Mouse (Mus musculus) ES-E14 (cell line): Measurements from ENCODE around the gene 4933428G20Rik.

Experiments used
- CHD2 ChIP-seq: IDR thresholded peaks from 2 replicates; pipeline ENCODE4 v1.6.1; 2014; ENCODE audit warnings: mild to moderate bottlenecking, low read depth, low read length, inconsistent platforms
- HCFC1 ChIP-seq: IDR thresholded peaks from 2 replicates; pipeline ENCODE4 v1.6.1; 2012; ENCODE audit warnings: low read length, inconsistent platforms, borderline replicate concordance; ENCODE audit not compliant: insufficient read depth
- MAFK ChIP-seq: IDR thresholded peaks from 2 replicates; pipeline ENCODE4 v1.6.1; 2014; ENCODE audit warnings: mild to moderate bottlenecking, low read depth, low read length, inconsistent platforms; ENCODE audit not compliant: insufficient read depth
- ZC3H11A ChIP-seq: IDR thresholded peaks from 2 replicates; pipeline ENCODE4 v1.6.1; 2012; ENCODE audit warnings: low read depth, mild to moderate bottlenecking, inconsistent platforms, low read length, borderline replicate concordance
- ZNF384 ChIP-seq: IDR thresholded peaks from 2 replicates; pipeline ENCODE4 v1.6.1; 2012; ENCODE audit warnings: low read depth, low read length, inconsistent platforms

DNA sequence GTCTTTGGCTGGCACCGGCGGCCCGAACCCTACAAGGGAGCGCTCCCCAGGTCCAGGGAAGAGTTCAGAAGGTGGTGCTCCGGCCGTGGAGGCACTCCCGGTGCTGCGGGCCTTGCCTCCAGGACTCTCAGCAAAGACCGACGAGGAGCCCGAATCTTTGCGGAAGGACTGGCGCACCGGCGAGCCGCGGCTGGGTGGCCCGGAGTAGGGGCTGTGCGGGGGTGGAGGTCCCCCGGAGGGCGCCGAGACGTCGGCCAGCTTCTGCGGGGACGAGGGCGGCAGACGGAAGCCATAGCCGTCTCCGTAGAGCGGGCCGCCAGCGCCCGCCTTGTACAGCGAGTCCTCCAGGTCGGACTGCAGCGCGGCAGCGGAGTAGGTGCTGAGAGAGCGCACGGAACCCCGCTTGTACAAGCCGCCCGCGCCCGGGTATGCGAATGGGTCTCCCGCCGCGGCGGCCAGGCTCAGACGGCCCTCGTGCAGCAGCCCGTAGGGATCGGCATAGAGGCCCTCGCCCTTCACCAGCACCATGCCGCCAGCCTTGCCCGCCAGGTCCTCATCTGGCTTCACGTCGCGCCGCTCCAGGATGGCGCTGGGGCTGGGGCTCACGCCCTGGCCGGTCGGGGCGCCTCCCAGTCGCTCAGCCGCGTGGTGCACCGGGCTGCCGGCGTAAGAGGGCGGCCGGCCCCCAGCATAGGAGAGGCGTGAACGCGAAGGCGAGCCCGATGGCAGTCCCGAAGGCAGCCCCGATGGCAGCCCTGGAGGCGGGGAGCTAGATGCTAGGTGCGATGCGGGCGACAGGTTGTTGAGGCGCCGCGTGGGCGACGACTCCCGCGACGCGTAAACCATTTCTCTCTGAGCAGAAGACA is 34.5 kb upstream of the 4933428G20Rik start:
- TF ChIP-seq ZC3H11A (no peak), HCFC1 (no peak; the same call in 1 of the 2 replicates), ZNF384 (no peak), CHD2 (no peak), MAFK (no peak)
